Mouse (Mus musculus) macrophage (primary cell): ENCODE data around the gene Magt1. TPM values are rescaled to one million over a fixed set of nuclear protein-coding genes. Genes with fewer than 3 reads are reported as not detected.

Source experiments
- H3K27ac ChIP-seq: fragments of 350-480 bp; formaldehyde crosslinking; 2 replicates; pipeline ENCODE4 v1.9.0; 2021
- H3K36me3 ChIP-seq: fragments of 350-480 bp; formaldehyde crosslinking; 2 replicates; pipeline ENCODE4 v1.9.0; 2021; ENCODE audit errors: inconsistent target
- H3K4me3 ChIP-seq: fragments of 350-480 bp; formaldehyde crosslinking; 2 replicates; pipeline ENCODE4 v1.9.0; 2021; ENCODE audit errors: inconsistent target
- H3K79me2 ChIP-seq: fragments of 350-480 bp; formaldehyde crosslinking; 2 replicates; pipeline ENCODE4 v1.9.0; 2021; ENCODE audit errors: inconsistent target
- WGBS: methylation state at CpG from one replicate; pipeline ENCODE4 v1.1.7; 2026; ENCODE audit warnings: inconsistent platforms; ENCODE audit not compliant: missing documents; 5-methylcytosine and 5-hydroxymethylcytosine counted together
- polyA plus RNA-seq: library from polyadenylated mRNA; stranded (reverse); fragments of 250-400 nt; gene quantifications from 3 replicates; pipeline ENCODE4 v1.2.4, GENCODE M21; 2018; ENCODE audit warnings: inconsistent platforms
- total RNA-seq, 78 experiments: library from RNA; depleted of rRNA; stranded (reverse); fragments of 250-400 nt; gene quantifications; 1 replicate in 9 of 78; 2 replicates in 24 of 78; 3 replicates in 43 of 78; 4 replicates in 2 of 78; pipeline ENCODE4 v1.2.4; 2018; ENCODE audit warnings: inconsistent platforms in 56 of 78

The Magt1 gene
- total RNA-seq (2018; cell fraction: chromatin; rRNA removed): 10 to 100 TPM; 12.1 to 44.2 (median 26.4) TPM
- 10 to 100 TPM; 33.1 to 65.7 (median 45.8) TPM for total RNA-seq (2018; cell fraction: cytosol; rRNA removed)
- 10 to 100 TPM; 25.3 to 83.5 (median 51.0) TPM for total RNA-seq (2018; cell fraction: nucleus; rRNA removed)
- 39.1 to 52.0 TPM (median 40.0 TPM) in 3 replicates for polyA plus RNA-seq

GRCm38 (mm10) chrX:106011465-106012159 lies at the start of gene Magt1:
Gene Magt1 (minus strand): TSS chrX:106011906.
- 21% methylated on average over 36 of the region's 45 CpGs for WGBS
- Histone ChIP-seq H3K79me2 (peaks cover 55% of the 10 kb centered on the region), H3K27ac (peak within 1 kb of the TSS; percentile 82), H3K4me3 (peak within 1 kb of the TSS; percentile 62), H3K36me3 (no peaks in the 10 kb centered on the region)

- peaks cover 97% of the 10 kb centered on the region for H3K79me2 ChIP-seq
- WGBS: 100% methylated on average over 1 of the region's 1 CpGs
- H3K27ac ChIP-seq: no peak overlapping the region
Measured at GRCm38 (mm10) chrX:106048191-106048590, 36.5 kb upstream of the Magt1 start.

GRCm38 (mm10) chrX:106045928-106046327 lies 34.2 kb upstream of the Magt1 start:
- WGBS: 82% methylated on average over 8 of the region's 9 CpGs
- no peak overlapping the region for H3K27ac ChIP-seq
- H3K36me3 ChIP-seq: no peaks in the 10 kb centered on the region
- H3K79me2 ChIP-seq: peaks cover 97% of the 10 kb centered on the region
- H3K4me3 ChIP-seq: no peak overlapping the region

More at GRCm38 (mm10) chrX:106048191-106048590, 36.5 kb upstream of the Magt1 start:
- H3K4me3 ChIP-seq: no peak overlapping the region
- H3K36me3 ChIP-seq: no peaks in the 10 kb centered on the region

DNA sequence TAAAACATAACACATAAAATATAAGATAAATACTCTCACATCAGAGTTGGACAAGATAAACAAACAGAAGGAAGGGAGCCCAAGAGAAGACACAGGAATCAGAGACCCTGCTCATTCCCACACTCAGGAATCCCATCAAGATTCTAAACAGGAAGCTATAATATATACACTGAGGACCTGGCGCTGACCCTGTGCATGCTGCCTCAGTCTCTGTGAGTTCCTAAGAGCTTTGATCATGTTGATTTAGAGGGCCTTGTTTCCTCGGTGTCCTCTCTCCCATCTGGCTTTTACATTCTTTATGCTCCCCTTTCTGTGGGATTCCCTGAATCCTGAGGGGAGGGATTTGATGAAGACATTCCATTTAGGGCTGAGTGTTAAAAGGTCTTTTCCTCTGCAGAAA lies 33.7 kb upstream of the Magt1 start:
- Histone ChIP-seq H3K4me3 (no peak overlapping the region), H3K27ac (no peak overlapping the region), H3K79me2 (peaks cover 97% of the 10 kb centered on the region), H3K36me3 (no peaks in the 10 kb centered on the region)
- 84% methylated on average over 2 of the region's 2 CpGs for WGBS

- peaks cover 97% of the 10 kb centered on the region for H3K79me2 ChIP-seq
- H3K36me3 ChIP-seq: no peaks in the 10 kb centered on the region
- H3K4me3 ChIP-seq: no peak overlapping the region
- 27% methylated on average over 7 of the region's 8 CpGs for WGBS
- H3K27ac ChIP-seq: no peak overlapping the region
Measured at GRCm38 (mm10) chrX:106043863-106044617, 32.3 kb upstream of the Magt1 start.

GRCm38 (mm10) chrX:106037185-106037752 lies 25.6 kb upstream of the Magt1 start:
- WGBS: 94% methylated on average over 3 of the region's 3 CpGs
- H3K79me2 ChIP-seq: peaks cover 100% of the 10 kb centered on the region
- H3K27ac ChIP-seq: no peak overlapping the region
- no peaks in the 10 kb centered on the region for H3K36me3 ChIP-seq
- H3K4me3 ChIP-seq: no peak overlapping the region

DNA sequence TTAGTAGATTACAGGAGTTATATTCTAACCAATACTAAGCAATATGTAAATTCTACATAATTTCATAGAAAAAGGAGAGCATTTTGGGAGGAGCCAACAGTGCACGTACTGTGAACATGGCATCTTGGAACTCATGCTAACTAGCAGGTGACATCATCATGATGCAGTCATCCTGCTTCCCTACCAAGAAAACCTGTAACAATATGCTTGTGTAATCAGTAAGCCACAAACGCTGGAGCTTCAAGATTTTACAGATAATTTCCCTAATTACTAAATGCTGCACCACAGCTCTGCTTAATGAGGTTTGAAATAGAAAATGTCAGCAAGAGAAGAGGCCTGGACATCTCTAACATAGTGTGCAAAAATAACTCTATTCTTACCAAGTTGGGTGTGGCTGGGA lies 24.0 kb upstream of the Magt1 start:
- Histone ChIP-seq H3K27ac (no peak overlapping the region), H3K36me3 (no peaks in the 10 kb centered on the region), H3K79me2 (peaks cover 96% of the 10 kb centered on the region), H3K4me3 (no peak overlapping the region)
- WGBS: 11% methylated on average over 2 of the region's 2 CpGs

DNA sequence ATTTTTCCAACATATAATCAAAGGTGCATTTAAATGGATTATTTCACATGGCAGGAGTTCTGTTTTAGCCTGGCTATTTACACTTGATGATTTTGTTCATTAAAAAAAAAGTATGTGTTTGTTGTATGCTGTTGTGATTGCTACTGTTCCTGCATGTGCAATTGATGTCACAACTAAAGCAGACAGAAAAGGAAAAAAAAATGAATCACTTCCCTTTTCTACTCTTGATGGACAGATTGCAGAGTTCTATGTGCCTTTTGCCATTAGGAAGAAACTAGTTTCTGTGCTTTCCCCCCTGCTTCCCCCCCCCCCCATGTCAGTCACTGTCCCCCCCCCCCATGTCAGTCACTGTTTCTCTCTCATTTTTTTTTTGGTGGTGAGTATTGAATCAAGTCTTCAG lies 19.4 kb upstream of the Magt1 start:
- no peaks in the 10 kb centered on the region for H3K36me3 ChIP-seq
- H3K79me2 ChIP-seq: peaks cover 85% of the 10 kb centered on the region
- H3K4me3 ChIP-seq: no peak overlapping the region
- peak overlapping the region; percentile 43 for H3K27ac ChIP-seq

DNA sequence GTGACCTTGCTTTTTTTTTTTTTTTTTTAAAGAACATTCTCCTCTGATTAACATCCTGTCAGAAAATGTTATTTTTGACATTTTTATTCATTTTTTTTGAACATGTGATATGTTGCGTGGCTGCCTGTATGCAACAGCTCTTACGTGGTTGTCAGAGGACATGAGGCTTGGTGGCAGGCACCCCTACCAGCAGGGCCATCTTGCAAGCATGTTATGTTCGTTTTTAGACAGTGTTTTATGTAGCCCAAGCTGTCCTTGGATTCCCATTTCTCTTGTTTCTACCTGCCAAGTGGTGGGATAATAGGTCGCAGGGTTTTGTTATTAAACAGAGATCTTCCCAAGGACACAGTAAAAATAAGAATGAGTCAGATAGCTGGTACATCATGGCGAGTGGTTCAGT lies 18.5 kb upstream of the Magt1 start:
- Histone ChIP-seq H3K27ac (peak overlapping the region; percentile 43), H3K79me2 (peaks cover 76% of the 10 kb centered on the region), H3K36me3 (no peaks in the 10 kb centered on the region), H3K4me3 (no peak overlapping the region)
- WGBS: 83% methylated on average over 5 of the region's 5 CpGs

- Histone ChIP-seq H3K79me2 (peaks cover 47% of the 10 kb centered on the region), H3K36me3 (no peaks in the 10 kb centered on the region), H3K4me3 (peak overlapping the region; percentile 62), H3K27ac (peak overlapping the region; percentile 61)
- WGBS: 34% methylated on average over 8 of the region's 8 CpGs
Measured at GRCm38 (mm10) chrX:106027343-106027674, 15.6 kb upstream of the Magt1 start.

- H3K79me2 ChIP-seq: peaks cover 41% of the 10 kb centered on the region
- peak within 1 kb of the TSS; percentile 61 for H3K27ac ChIP-seq
- WGBS: 20% methylated on average over 33 of the region's 36 CpGs
- H3K4me3 ChIP-seq: peak within 1 kb of the TSS; percentile 62
- H3K36me3 ChIP-seq: no peaks in the 10 kb centered on the region
Measured at GRCm38 (mm10) chrX:106026418-106027342, 15.0 kb upstream of the Magt1 start, which contains the start of gene Atp7a. Gene Atp7a (plus strand): TSS chrX:106027276.

DNA sequence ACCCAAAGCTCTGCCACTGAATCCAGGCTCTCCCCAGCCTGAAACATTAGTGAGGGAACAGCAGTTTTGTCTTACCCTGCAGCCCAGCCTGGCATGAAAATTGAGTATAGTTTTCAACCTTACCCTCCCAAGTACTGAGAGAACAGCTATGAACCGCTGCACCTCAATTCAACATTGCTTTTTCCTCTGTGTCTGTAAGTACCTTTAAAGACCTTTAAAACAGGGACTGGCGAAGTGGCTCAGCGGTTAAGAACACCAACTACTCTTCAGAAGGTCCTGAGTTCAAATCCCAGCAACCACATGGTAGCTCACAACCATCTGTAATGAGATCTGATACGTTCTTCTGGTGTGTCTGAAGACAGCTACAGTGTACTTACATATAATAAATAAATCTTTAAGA lies 5.8 kb upstream of the Magt1 start:
- H3K4me3 ChIP-seq: no peak overlapping the region
- no peak overlapping the region for H3K27ac ChIP-seq
- peaks cover 28% of the 10 kb centered on the region for H3K79me2 ChIP-seq
- H3K36me3 ChIP-seq: no peaks in the 10 kb centered on the region
- 89% methylated on average over 4 of the region's 4 CpGs for WGBS

GRCm38 (mm10) chrX:106017102-106017501 lies 5.4 kb upstream of the Magt1 start:
- no peak overlapping the region for H3K4me3 ChIP-seq

More at GRCm38 (mm10) chrX:106017102-106017501, 5.4 kb upstream of the Magt1 start:
- 80% methylated on average over 3 of the region's 3 CpGs for WGBS
- Histone ChIP-seq H3K79me2 (peaks cover 28% of the 10 kb centered on the region), H3K27ac (no peak overlapping the region), H3K36me3 (no peaks in the 10 kb centered on the region)
